Mouse (Mus musculus) hindbrain, embryonic 11.5 days (tissue): ENCODE data around the gene C130050O18Rik. TPM values are rescaled to one million over a fixed set of nuclear protein-coding genes. Genes with fewer than 3 reads are reported as not detected.

ENCODE experiments used
- ATAC-seq: fragments of 200-750 bp; cut with Nextera tagmentation; 2 replicates; pipeline ENCODE4 v1.8.0; 2017; ENCODE audit warnings: mild to moderate bottlenecking, moderate TSS enrichment, moderate library complexity; ENCODE audit not compliant: low FRiP score
- DNase-seq: peaks from one replicate; pipeline ENCODE4 v3.0.0-alpha.2; 2015; ENCODE audit warnings: low spot score
- H3K27ac ChIP-seq: fragments of 300-500 bp; sonication (generic); 2 replicates; pipeline ENCODE4 v1.5.1; 2014; ENCODE audit warnings: mild to moderate bottlenecking, low read depth, low read length
- H3K27me3 ChIP-seq: fragments of 300-500 bp; sonication (generic); 2 replicates; pipeline ENCODE4 v1.6.1; 2014; ENCODE audit warnings: mild to moderate bottlenecking, low read length, moderate library complexity, mixed read lengths; ENCODE audit not compliant: control insufficient read depth, insufficient read depth
- H3K36me3 ChIP-seq: fragments of 300-500 bp; sonication (generic); 2 replicates; pipeline ENCODE4 v1.6.1; 2014; ENCODE audit warnings: mild to moderate bottlenecking, low read length, moderate library complexity, mixed read lengths; ENCODE audit not compliant: control insufficient read depth, insufficient read depth
- H3K4me1 ChIP-seq: fragments of 300-500 bp; sonication (generic); replicated peaks from 2 replicates; pipeline ENCODE4 v1.6.1; 2014; ENCODE audit warnings: low read length, mixed read lengths; ENCODE audit not compliant: control insufficient read depth, insufficient read depth
- H3K4me2 ChIP-seq: fragments of 300-500 bp; sonication (generic); replicated peaks from 2 replicates; pipeline ENCODE4 v1.6.1; 2014; ENCODE audit warnings: mild to moderate bottlenecking, low read depth, low read length
- H3K4me3 ChIP-seq: fragments of 300-500 bp; sonication (generic); 2 replicates; pipeline ENCODE4 v1.5.1; 2014; ENCODE audit warnings: low read depth, low read length
- H3K9ac ChIP-seq: fragments of 300-500 bp; sonication (generic); 2 replicates; pipeline ENCODE4 v1.6.1; 2014; ENCODE audit warnings: low read depth, low read length
- H3K9me3 ChIP-seq: fragments of 300-500 bp; sonication (generic); 2 replicates; pipeline ENCODE4 v1.6.1; 2016; ENCODE audit warnings: low read length; ENCODE audit not compliant: control insufficient read depth
- WGBS: fragments of 180-500 bp; shearing (Covaris S2); extraction: QIAGEN DNeasy Blood & Tissue Kit; methylation state at CpG from one replicate; pipeline ENCODE4 v1.1.7; 2014; 5-methylcytosine and 5-hydroxymethylcytosine counted together
- polyA plus RNA-seq: library from polyadenylated mRNA; unstranded; fragments of >200 nt; fragmentation: Nextera tagmentation; extraction: Ambion mirVana; gene quantifications from 2 replicates; pipeline ENCODE4 v1.2.1, GENCODE M21; 2014

Gene C130050O18Rik
- polyA plus RNA-seq, 1 experiment from 2014 or later: 0.11 TPM

GRCm38 (mm10) chr5:139448025-139448424 lies 42.9 kb downstream of the C130050O18Rik start:
- DNase-seq (no peak), ATAC-seq (no peak)
- no peak overlapping the region for H3K4me2 ChIP-seq
- no peaks in the 10 kb centered on the region for H3K4me1 ChIP-seq
- 77% methylated on average over 6 of the region's 6 CpGs for WGBS
- H3K27ac ChIP-seq: no peak overlapping the region
- no peaks in the 10 kb centered on the region for H3K27me3 ChIP-seq
- no peaks in the 10 kb centered on the region for H3K36me3 ChIP-seq
- H3K9ac ChIP-seq: no peak overlapping the region
- H3K4me3 ChIP-seq: no peak overlapping the region
- H3K9me3 ChIP-seq: no peaks in the 10 kb centered on the region

DNA sequence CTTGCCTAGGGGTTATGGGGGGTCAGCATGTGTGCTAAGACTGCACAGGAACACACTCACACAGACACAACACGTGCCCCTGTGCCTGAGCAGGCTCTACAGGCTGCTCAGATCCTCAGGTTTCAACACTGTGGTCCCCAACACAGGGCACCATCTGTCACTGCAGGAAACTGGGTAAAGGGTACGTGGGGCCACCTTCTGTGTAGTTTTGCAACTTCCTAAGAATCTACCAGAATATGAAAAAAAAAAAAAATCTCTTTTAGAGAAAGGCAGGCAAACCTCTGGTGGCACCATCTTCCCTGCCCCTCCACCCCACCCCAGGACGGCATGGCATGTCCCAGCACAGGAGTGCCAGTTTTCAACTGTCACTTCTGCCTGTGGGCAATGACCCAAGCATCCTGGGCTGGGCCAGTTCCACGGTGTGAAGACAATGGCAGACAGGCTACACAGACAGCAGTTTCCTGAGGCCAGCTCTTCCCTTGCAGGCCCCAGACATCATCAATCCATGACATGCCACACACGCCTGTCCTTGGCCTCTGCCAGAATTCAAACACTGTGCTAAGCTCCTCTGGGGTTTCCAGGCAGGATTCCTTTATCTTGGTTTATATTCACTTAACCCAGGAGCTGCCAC lies 44.2 kb downstream of the C130050O18Rik start:
- WGBS: 36% methylated on average over 5 of the region's 5 CpGs
- Histone ChIP-seq H3K4me2 (no peak overlapping the region), H3K27me3 (no peaks in the 10 kb centered on the region)

GRCm38 (mm10) chr5:139449926-139450325 lies 44.8 kb downstream of the C130050O18Rik start:
- peak; percentile 84 for ATAC-seq
- H3K27me3 ChIP-seq: no peaks in the 10 kb centered on the region

More for the DNA sequence above, 44.2 kb downstream of the C130050O18Rik start:
- Histone ChIP-seq H3K4me1 (no peaks in the 10 kb centered on the region), H3K27ac (peak overlapping the region; percentile 77), H3K4me3 (no peak overlapping the region), H3K36me3 (no peaks in the 10 kb centered on the region), H3K9ac (no peak overlapping the region), H3K9me3 (no peaks in the 10 kb centered on the region)
- DNase-seq (peak; percentile 18), ATAC-seq (peak; percentile 66)

GRCm38 (mm10) chr5:139453031-139453430 lies 48.0 kb downstream of the C130050O18Rik start:
- no peak for DNase-seq
- WGBS: 91% methylated on average over 10 of the region's 10 CpGs
- no peaks in the 10 kb centered on the region for H3K4me1 ChIP-seq
- H3K9ac ChIP-seq: no peak overlapping the region
- H3K9me3 ChIP-seq: no peaks in the 10 kb centered on the region
- no peaks in the 10 kb centered on the region for H3K36me3 ChIP-seq
- H3K4me2 ChIP-seq: no peak overlapping the region
- no peak overlapping the region for H3K4me3 ChIP-seq
- ATAC-seq: no peak
- H3K27me3 ChIP-seq: no peaks in the 10 kb centered on the region
- H3K27ac ChIP-seq: no peak overlapping the region

More at GRCm38 (mm10) chr5:139449926-139450325, 44.8 kb downstream of the C130050O18Rik start:
- no peak overlapping the region for H3K9ac ChIP-seq
- 25% methylated on average over 4 of the region's 4 CpGs for WGBS
- no peaks in the 10 kb centered on the region for H3K36me3 ChIP-seq
- H3K27ac ChIP-seq: peak overlapping the region; percentile 77
- no peaks in the 10 kb centered on the region for H3K9me3 ChIP-seq
- H3K4me1 ChIP-seq: no peaks in the 10 kb centered on the region
- H3K4me2 ChIP-seq: no peak overlapping the region
- H3K4me3 ChIP-seq: no peak overlapping the region
- peak; percentile 44 for DNase-seq

DNA sequence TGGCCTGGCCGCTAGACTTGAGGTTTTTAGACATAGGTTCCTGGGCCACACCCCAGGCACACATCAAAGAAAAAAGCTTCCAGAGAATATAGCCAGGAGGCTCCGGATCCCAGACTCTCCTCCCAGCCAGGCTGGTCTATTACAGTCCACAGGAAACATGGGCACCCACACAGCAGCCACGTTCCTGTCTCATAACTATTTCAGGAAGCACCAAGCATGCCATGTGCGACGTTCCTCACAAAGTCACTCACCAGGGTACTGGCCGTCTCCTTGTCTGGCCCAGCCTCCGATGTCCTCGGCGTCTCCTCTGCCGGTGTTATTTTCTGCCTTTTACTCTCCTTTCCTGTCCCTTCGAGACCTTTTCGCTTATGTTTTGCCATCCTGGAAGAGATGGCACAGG lies 50.1 kb downstream of the C130050O18Rik start:
- WGBS: 95% methylated on average over 12 of the region's 12 CpGs
- Histone ChIP-seq H3K9me3 (no peaks in the 10 kb centered on the region), H3K4me3 (no peak overlapping the region), H3K27me3 (no peaks in the 10 kb centered on the region), H3K4me2 (no peak overlapping the region), H3K9ac (no peak overlapping the region), H3K36me3 (no peaks in the 10 kb centered on the region), H3K27ac (no peak overlapping the region), H3K4me1 (no peaks in the 10 kb centered on the region; the same call in 1 of the 2 replicates)
- ATAC-seq: no peak
- DNase-seq: no peak

DNA sequence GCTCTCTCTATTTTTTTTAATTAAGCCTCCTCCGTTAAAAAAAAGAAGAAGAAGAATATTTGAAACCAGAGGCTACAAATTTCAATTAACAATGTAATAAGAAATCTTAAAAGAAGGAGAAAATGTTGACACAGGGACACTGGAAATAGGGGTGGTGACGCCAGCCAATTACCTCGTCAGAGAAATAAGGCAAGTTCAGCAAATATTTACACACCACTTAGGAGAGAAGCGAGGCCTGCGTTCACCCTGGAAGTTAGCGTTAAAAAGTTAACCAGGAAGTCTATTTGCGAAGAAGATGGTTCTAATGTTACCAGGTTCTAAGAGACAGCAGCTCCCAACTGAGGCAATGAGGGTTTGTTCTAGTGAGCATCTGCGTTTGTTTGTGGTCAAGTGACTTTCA lies 52.2 kb downstream of the C130050O18Rik start:
- H3K4me3 ChIP-seq: no peak overlapping the region
- 92% methylated on average over 8 of the region's 8 CpGs for WGBS
- no peak overlapping the region for H3K27ac ChIP-seq
- H3K4me2 ChIP-seq: no peak overlapping the region
- DNase-seq: no peak
- H3K36me3 ChIP-seq: no peaks in the 10 kb centered on the region
- H3K9me3 ChIP-seq: no peaks in the 10 kb centered on the region
- ATAC-seq: no peak
- H3K4me1 ChIP-seq: no peaks in the 10 kb centered on the region; the same call in 1 of the 2 replicates
- no peaks in the 10 kb centered on the region for H3K27me3 ChIP-seq
- H3K9ac ChIP-seq: no peak overlapping the region

DNA sequence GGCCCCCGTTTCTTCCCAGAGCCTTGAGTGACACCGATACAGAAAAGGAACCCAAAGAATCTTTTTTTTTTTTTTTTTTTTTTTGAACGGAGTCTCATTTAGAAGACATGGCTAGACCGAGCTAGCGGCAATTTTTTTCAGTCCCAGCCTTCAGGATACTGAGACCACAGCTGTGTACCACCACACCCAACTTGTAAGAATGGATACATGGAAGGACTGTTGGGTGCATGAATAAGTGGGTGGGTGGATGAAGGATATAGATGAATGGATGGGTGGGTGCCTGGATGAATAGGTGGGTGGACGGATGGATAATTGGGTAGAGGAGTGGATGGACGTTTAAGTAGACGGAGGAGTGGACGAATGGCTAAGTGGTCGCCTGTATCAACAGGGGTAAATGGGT lies 54.9 kb downstream of the C130050O18Rik start:
- H3K27me3 ChIP-seq: no peaks in the 10 kb centered on the region
- H3K9ac ChIP-seq: peak overlapping the region; percentile 49; the same call in 1 of the 2 replicates
- ATAC-seq (no peak), DNase-seq (no peak)
- WGBS: 9% methylated on average over 10 of the region's 10 CpGs
- H3K36me3 ChIP-seq: no peaks in the 10 kb centered on the region
- peak overlapping the region; percentile 80 for H3K4me2 ChIP-seq
- no peak overlapping the region for H3K27ac ChIP-seq
- H3K4me3 ChIP-seq: peak overlapping the region; percentile 70
- H3K4me1 ChIP-seq: no peaks in the 10 kb centered on the region; the same call in 1 of the 2 replicates
- no peaks in the 10 kb centered on the region for H3K9me3 ChIP-seq

DNA sequence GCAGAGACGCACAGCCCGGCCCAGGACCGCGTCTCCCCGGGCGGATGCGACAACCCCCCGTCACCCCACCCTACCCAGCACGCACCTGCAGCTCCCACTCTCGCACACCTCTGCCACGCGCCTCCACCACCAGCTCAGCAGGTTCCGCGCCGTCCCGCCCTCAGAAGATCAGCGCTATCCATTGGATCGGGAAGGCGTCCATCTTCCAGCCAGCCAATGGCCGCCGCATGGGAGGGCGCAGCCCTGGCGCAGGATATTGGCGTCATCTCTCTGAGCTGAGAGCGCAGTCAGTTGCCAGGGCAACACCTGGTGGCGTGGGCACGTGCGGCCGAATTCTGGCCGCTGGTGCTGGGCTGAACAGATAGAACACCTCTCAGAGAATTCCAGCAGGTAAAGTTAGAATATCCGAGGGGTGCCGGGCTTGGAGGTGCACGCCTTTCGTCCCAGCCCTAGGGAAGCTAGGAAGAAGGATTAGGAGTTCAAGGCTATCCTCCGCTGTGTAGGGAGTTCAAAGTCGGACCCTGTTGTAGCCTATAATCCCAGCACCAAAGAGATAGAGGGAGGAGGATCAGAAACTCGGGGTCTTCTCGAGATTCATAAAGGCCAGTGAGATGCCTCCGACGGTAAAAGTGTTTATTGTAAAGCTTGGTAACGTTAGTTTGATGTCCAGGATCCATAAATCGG lies 55.4 kb downstream of the C130050O18Rik start, which contains the start of gene 3110082I17Rik:
TSS of gene 3110082I17Rik (minus strand) at position 144 of the 684 bp plus-strand sequence.
- ATAC-seq: peak; percentile 98
- H3K4me2 ChIP-seq: peak within 1 kb of the TSS; percentile 80
- peak within 1 kb of the TSS; percentile 49; the same call in 1 of the 2 replicates for H3K9ac ChIP-seq
- H3K4me1 ChIP-seq: no peaks in the 10 kb centered on the region; the same call in 1 of the 2 replicates
- WGBS: 4% methylated on average over 42 of the region's 42 CpGs
- H3K36me3 ChIP-seq: no peaks in the 10 kb centered on the region
- H3K9me3 ChIP-seq: no peaks in the 10 kb centered on the region
- no peak within 1 kb of the TSS for H3K27ac ChIP-seq
- H3K4me3 ChIP-seq: peak within 1 kb of the TSS; percentile 70
- H3K27me3 ChIP-seq: no peaks in the 10 kb centered on the region
- peak; percentile 99 for DNase-seq
